Mouse (Mus musculus): ENCODE measurements around the gene 4930556J24Rik.

DNA sequence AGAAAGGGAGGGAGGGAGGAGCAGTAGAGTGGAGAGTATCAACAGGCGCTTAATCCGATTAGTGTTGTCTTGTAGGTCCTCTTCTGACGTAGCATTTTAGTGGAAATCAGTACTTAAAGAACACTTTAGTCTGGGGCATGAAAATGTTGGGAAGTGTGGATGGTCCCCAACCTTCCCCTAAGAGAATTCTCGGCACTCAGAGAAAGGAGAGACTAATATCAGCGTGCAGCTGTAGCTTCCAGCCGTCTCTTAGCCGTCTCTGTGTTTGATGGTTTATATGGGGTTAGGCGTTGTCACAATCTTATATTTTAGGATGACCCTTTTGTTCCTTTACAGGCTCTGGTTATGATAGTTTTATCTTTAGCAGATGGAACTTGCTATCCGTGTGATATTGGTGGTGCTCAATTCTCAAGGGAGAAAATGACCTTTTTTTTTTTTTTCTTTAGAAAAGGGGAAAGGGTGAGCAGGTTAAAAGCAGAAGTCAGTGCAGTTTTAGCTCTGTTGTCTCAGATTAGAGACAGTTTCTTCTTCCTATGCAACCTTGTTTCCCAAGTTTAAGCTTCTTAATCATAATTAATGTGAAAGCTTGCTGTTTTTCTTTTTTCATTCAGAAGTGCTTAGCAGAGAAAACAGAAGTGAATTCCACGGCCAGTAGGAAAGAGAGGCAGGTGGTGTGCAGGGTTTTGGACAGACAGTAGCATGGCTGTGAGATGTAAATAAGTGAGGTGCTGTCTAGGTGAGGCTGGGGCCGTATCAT is 12.0 kb downstream of the 4930556J24Rik start:
- TF ChIP-seq CTCF (IDR thresholded peaks at IDR 0.05; ENCODE audit: low read depth) = no peak
- TF ChIP-seq EP300 (IDR thresholded peaks at IDR 0.05; ENCODE audit: low read depth) = no peak

Measured in liver, postnatal 0 days (tissue).